Mouse (Mus musculus): Measurements from ENCODE around the gene Tsr3. TPM values are rescaled to one million over a fixed set of nuclear protein-coding genes. Genes with fewer than 3 reads are reported as not detected.
"Not testable (repeated sequence)": the region's sequence is repeated elsewhere in the genome, so short reads cannot be mapped to it uniquely, and the experiment has no call there.

Tsr3 gene
- polyA plus RNA-seq, 1 experiment from 2014 or later: 37.1 TPM

DNA sequence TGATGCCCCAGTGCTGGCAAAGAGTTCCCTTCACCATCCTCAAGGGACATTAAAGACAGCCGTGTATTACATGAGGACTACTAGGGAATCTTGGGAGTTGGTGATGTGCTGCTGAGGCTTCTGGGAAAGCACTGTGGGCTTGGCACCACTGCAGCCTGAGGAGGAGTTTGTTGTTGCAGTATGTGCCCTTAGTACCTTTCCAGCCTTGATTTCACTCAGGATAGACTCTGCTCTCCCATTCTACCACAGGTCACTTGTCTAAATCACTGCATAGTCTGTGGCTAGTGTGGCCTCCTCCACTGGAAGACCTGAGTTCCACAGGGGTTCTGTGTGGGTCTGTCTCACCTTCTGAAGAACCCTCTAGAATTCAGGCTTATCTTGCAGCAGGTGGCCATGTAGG lies 19.2 kb upstream of the Tsr3 start:
- Histone ChIP-seq H3K4me2 (ENCODE audit: low read depth, low read length) (no peak overlapping the region), H3K36me3 (ENCODE audit: control insufficient read depth, insufficient read depth, low read length) (0 out of 2 replicates have a peak, but pooled peaks cover 7% of the 10 kb centered on the region), H3K9ac (ENCODE audit: low read length) (no peak overlapping the region), H3K4me1 (ENCODE audit: control insufficient read depth, insufficient read depth, low read length) (peaks cover 15% of the 10 kb centered on the region), H3K9me3 (replicated peaks; ENCODE audit: control insufficient read depth, low read length) (no peaks in the 10 kb centered on the region), H3K4me3 (replicated peaks; ENCODE audit: low read length) (no peak overlapping the region), H3K27me3 (ENCODE audit: control insufficient read depth, insufficient read depth, low read length) (no peaks in the 10 kb centered on the region), H3K27ac (ENCODE audit: low read length) (no peak overlapping the region)
- ATAC-seq (ENCODE audit: insufficient read depth, low FRiP score): no peak
- 81% methylated on average over 1 of the region's 1 CpGs for WGBS

DNA sequence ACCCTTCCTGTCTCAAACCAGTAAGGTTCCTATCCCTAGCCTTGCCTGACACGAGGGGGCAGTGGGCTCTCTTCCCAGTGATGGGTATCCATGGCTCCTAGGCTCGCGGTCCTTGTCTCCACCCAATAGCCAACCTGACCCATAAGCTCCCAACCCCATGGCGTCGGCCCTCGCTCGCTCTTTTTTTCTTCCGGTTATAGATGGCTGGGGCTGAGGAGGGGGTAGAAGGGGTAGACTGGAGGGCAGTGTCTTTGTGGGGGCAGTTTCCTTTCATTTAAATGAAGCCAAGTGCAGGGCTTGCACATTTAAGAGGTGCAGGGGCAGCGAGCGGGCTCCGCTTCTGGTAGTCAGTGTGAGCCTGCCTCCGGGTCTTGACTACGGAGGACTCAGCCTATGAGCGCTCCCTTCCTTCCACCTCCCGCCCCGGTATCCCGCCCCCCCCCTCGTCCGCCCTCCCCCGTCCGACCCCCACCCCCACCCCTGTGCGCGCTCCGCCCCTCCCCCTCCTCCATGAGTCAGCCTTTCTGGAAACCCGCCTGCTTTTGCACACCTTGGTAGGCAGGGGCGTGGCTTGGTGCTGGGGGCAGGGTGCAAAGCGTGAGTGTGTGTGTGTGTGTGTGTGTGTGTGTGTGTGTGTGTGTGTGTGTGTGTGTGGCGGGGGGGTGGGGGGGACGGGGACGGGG lies 18.0 kb upstream of the Tsr3 start:
- 3% methylated on average over 21 of the region's 30 CpGs for WGBS
- ATAC-seq (ENCODE audit: insufficient read depth, low FRiP score): peak; percentile 92
- peak overlapping the region; percentile 47 for H3K4me3 ChIP-seq (replicated peaks; ENCODE audit: low read length)
- peak overlapping the region; percentile 66; the same call in 1 of the 2 replicates for H3K27ac ChIP-seq (ENCODE audit: low read length)
- peak overlapping the region; percentile 71 for H3K9ac ChIP-seq (ENCODE audit: low read length)
- H3K4me2 ChIP-seq (ENCODE audit: low read depth, low read length): peak overlapping the region; percentile 69
- no peaks in the 10 kb centered on the region for H3K27me3 ChIP-seq (ENCODE audit: control insufficient read depth, insufficient read depth, low read length)
- no peaks in the 10 kb centered on the region for H3K9me3 ChIP-seq (replicated peaks; ENCODE audit: control insufficient read depth, low read length)
- H3K36me3 ChIP-seq (ENCODE audit: control insufficient read depth, insufficient read depth, low read length): no peaks in the 10 kb centered on the region
- peaks cover 15% of the 10 kb centered on the region for H3K4me1 ChIP-seq (ENCODE audit: control insufficient read depth, insufficient read depth, low read length)

DNA sequence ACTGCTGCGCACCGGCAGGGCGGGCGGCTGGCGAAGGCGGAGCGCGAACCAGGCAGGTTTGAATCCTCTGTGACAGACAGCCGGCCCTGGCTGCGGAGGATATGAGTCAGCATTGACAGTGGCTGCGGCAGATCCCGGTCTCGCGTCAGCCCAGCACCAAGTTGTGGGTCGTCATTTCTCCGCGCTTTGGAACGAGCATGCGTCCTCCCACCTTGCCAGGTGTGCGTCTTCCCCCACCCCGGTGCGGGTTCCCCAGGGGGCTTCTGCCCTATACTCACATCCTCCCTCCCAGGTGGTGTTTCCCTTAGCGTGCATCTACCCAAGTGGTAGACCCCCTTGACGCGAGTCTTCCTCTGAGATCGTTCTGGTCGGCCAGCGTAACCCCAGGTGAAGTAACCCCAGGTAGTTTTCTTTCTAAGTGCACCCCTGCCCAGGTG lies 17.4 kb upstream of the Tsr3 start:
- ATAC-seq (ENCODE audit: insufficient read depth, low FRiP score): peak; percentile 86
- Histone ChIP-seq H3K4me2 (ENCODE audit: low read depth, low read length) (peak overlapping the region; percentile 69), H3K4me1 (ENCODE audit: control insufficient read depth, insufficient read depth, low read length) (peaks cover 15% of the 10 kb centered on the region), H3K9ac (ENCODE audit: low read length) (peak overlapping the region; percentile 34), H3K4me3 (replicated peaks; ENCODE audit: low read length) (peak overlapping the region; percentile 47)
- not testable (repeated sequence) for H3K9me3 ChIP-seq (replicated peaks; ENCODE audit: control insufficient read depth, low read length); H3K27ac ChIP-seq (ENCODE audit: low read length); H3K36me3 ChIP-seq (ENCODE audit: control insufficient read depth, insufficient read depth, low read length); H3K27me3 ChIP-seq (ENCODE audit: control insufficient read depth, insufficient read depth, low read length)
- 15% methylated on average over 9 of the region's 28 CpGs for WGBS

DNA sequence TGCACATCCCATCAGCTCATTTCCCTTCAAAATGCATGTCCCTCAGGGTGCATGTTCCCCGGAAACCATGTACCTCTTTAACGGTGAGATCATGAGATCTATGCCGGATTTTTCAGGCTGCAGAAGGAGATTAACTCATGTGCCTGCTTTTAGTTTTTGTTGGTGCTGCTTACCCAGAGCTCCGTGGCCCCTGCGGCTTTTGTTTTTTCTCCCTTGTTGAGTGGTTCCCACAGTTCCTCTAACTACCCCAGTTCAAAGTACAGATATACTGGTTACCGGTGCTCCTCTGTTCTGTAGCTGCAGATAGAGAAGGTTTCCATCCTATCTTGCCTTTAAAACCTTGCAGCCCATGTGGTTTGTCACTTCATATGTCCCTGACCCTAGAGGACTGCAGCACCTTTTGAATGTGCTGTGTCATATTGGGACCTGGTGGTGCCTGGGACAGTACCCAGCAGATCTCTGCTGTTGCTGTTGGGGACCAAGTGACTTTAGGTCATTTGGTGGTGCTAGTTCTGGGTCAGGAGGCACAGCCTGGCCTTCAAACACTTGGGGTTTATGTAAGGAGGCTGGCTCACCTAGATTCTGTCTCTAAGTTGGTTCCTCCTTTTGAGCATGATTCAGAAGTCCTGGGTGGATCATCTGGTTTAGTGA lies 16.9 kb upstream of the Tsr3 start:
- H3K27me3 ChIP-seq (ENCODE audit: control insufficient read depth, insufficient read depth, low read length): no peaks in the 10 kb centered on the region
- H3K4me1 ChIP-seq (ENCODE audit: control insufficient read depth, insufficient read depth, low read length): peaks cover 15% of the 10 kb centered on the region
- no peak for ATAC-seq (ENCODE audit: insufficient read depth, low FRiP score)
- H3K4me2 ChIP-seq (ENCODE audit: low read depth, low read length): peak overlapping the region; percentile 69
- H3K27ac ChIP-seq (ENCODE audit: low read length): no peak overlapping the region
- H3K9me3 ChIP-seq (replicated peaks; ENCODE audit: control insufficient read depth, low read length): no peaks in the 10 kb centered on the region
- WGBS: 50% methylated on average over 6 of the region's 6 CpGs
- H3K9ac ChIP-seq (ENCODE audit: low read length): no peak overlapping the region; the same call in 1 of the 2 replicates
- peak overlapping the region; percentile 26 for H3K4me3 ChIP-seq (replicated peaks; ENCODE audit: low read length)
- no peaks in the 10 kb centered on the region for H3K36me3 ChIP-seq (ENCODE audit: control insufficient read depth, insufficient read depth, low read length)

DNA sequence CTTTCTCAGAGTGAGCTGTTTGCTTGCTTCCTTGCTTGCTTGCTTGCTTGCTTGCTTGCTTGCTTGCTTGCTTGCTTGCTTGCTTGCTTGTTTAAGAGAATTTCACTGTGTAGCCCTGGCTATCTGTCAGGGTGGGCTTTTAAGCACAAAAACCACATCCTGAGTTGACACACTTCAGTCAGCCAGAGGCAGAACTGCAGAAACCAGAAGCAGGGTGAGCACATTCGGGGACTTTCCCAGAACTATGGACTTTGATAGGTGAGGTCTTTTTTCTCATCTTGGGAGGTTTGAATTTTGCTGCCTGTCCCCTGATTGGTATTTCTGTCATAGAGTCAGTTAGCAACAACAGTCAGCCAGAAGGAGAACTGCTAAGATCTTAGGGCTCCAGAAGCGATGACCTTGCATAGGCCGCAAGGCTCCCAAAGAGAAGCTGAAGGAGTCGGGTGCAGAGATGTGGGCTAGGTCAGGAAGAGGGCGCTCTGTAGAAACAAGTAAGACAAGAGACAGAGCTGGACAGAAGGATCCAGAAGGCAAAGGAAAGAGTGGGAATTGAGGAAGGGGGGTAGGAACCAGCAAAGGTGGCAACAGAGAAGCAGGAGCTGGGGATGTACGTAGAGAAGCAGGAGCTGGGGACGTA lies 15.3 kb upstream of the Tsr3 start:
- Histone ChIP-seq H3K4me2 (ENCODE audit: low read depth, low read length) (no peak overlapping the region), H3K27me3 (ENCODE audit: control insufficient read depth, insufficient read depth, low read length) (no peaks in the 10 kb centered on the region), H3K4me3 (replicated peaks; ENCODE audit: low read length) (no peak overlapping the region), H3K4me1 (ENCODE audit: control insufficient read depth, insufficient read depth, low read length) (peaks cover 15% of the 10 kb centered on the region), H3K36me3 (ENCODE audit: control insufficient read depth, insufficient read depth, low read length) (no peaks in the 10 kb centered on the region), H3K9ac (ENCODE audit: low read length) (no peak overlapping the region), H3K27ac (ENCODE audit: low read length) (no peak overlapping the region), H3K9me3 (replicated peaks; ENCODE audit: control insufficient read depth, low read length) (no peaks in the 10 kb centered on the region)
- ATAC-seq (ENCODE audit: insufficient read depth, low FRiP score): no peak
- 88% methylated on average over 7 of the region's 7 CpGs for WGBS

DNA sequence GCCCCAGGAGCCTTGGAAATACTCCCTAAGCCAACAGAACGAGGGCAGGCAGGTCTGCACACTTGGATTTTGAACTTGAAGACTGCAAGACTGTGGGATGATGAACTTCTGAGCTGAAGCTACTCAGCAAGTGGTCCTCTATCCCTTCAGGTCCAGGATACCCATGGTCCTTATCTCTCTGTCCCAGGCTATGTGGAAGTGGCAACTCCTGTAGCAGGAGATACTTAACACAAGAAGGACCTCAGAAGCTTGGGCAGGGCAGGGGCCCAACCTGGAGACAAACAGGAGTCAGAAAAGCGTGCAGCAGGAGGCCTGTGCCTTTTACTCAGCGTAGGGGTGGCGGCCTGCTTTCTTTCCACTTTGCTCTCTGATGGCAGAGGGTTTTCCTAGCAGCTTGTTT lies 14.3 kb upstream of the Tsr3 start:
- no peak for ATAC-seq (ENCODE audit: insufficient read depth, low FRiP score)
- Histone ChIP-seq H3K27ac (ENCODE audit: low read length) (no peak overlapping the region), H3K4me1 (ENCODE audit: control insufficient read depth, insufficient read depth, low read length) (peaks cover 15% of the 10 kb centered on the region), H3K36me3 (ENCODE audit: control insufficient read depth, insufficient read depth, low read length) (no peaks in the 10 kb centered on the region), H3K9me3 (replicated peaks; ENCODE audit: control insufficient read depth, low read length) (no peaks in the 10 kb centered on the region), H3K9ac (ENCODE audit: low read length) (no peak overlapping the region), H3K27me3 (ENCODE audit: control insufficient read depth, insufficient read depth, low read length) (no peaks in the 10 kb centered on the region), H3K4me2 (ENCODE audit: low read depth, low read length) (no peak overlapping the region), H3K4me3 (replicated peaks; ENCODE audit: low read length) (no peak overlapping the region)
- 88% methylated on average over 4 of the region's 4 CpGs for WGBS

DNA sequence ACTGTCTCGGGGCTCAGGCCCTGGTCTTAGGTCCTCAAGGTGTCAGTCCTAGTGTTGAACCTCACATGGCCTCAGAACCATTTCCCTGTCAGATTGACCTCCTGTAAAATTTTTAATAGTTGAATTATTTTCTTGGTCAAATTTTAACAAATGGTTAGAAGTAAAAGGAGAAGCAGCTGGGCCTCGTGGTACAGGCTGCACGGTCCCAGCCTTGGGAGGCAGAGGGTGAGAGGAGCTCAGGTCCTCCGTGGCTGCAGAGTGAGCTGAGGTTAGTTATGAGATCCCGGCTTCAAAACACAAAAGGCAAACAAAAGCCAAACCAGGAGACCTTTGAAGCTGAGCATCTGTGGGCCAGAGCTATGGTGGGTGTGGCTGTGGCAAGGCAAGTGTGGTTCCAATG lies 12.0 kb upstream of the Tsr3 start:
- Histone ChIP-seq H3K9ac (ENCODE audit: low read length) (no peak overlapping the region), H3K36me3 (ENCODE audit: control insufficient read depth, insufficient read depth, low read length) (no peaks in the 10 kb centered on the region), H3K27me3 (ENCODE audit: control insufficient read depth, insufficient read depth, low read length) (no peaks in the 10 kb centered on the region), H3K4me2 (ENCODE audit: low read depth, low read length) (no peak overlapping the region), H3K27ac (ENCODE audit: low read length) (no peak overlapping the region), H3K9me3 (replicated peaks; ENCODE audit: control insufficient read depth, low read length) (no peaks in the 10 kb centered on the region), H3K4me1 (ENCODE audit: control insufficient read depth, insufficient read depth, low read length) (0 out of 2 replicates have a peak, but pooled peaks cover 1% of the 10 kb centered on the region), H3K4me3 (replicated peaks; ENCODE audit: low read length) (no peak overlapping the region)
- 77% methylated on average over 5 of the region's 5 CpGs for WGBS
- ATAC-seq (ENCODE audit: insufficient read depth, low FRiP score): no peak

DNA sequence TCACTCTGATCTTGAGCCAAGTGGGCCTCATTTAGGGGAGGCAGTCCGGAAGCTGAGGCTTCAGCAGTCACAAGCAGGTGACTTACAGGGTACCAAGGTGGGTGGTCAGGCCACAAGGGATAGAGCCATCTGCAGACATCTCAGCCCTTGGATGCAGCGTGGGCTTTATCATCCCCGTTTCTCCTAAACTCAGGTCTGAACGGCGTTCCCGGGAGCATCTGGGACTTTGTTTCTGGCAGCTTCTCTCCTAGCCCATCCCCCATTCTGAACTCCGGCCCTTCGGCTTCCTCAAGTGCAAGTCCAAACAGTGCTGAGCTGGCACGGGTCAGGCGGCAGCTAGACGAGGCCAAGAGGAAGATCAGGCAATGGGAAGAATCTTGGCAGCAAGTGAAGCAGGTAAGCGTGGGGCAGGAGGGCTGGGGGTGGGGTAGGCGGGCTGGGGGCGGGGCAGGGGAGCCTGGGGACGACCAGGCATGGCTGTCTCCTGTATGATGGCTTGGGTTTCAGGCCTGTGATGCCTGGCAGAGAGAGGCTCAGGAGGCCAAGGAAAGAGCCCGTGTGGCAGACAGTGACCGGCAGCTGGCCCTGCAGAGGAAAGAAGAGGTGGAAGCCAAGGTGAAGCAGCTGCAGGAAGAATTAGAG lies 9.8 kb upstream of the Tsr3 start:
- not testable (repeated sequence) for H3K27me3 ChIP-seq (ENCODE audit: control insufficient read depth, insufficient read depth, low read length); H3K4me2 ChIP-seq (ENCODE audit: low read depth, low read length); H3K9ac ChIP-seq (ENCODE audit: low read length); H3K4me3 ChIP-seq (replicated peaks; ENCODE audit: low read length); H3K9me3 ChIP-seq (replicated peaks; ENCODE audit: control insufficient read depth, low read length); H3K27ac ChIP-seq (ENCODE audit: low read length); ATAC-seq (ENCODE audit: insufficient read depth, low FRiP score); H3K36me3 ChIP-seq (ENCODE audit: control insufficient read depth, insufficient read depth, low read length); H3K4me1 ChIP-seq (ENCODE audit: control insufficient read depth, insufficient read depth, low read length)
- WGBS: 73% methylated on average over 13 of the region's 17 CpGs

DNA sequence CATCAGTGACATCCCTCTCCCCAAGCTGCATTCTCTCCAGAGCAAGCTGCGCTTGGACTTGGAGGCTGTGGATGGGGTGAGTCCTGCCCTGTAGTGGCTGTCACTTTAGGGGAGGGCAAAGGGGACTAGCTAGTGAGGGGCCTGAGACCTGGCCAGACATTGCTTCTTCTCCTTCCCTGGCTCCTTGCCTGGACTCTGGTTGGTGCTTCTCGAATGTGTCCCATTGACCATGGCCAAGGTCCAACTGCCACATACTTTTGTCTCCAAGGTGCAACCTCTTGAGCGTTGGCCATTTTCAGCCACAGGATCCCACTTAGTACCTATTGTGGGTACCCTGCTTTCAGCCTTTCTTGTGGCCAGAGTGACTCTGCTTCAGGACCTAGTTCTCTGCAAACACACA lies 9.3 kb upstream of the Tsr3 start:
- WGBS: 94% methylated on average over 3 of the region's 3 CpGs
- no peak overlapping the region for H3K27ac ChIP-seq (ENCODE audit: low read length)
- no peaks in the 10 kb centered on the region for H3K4me1 ChIP-seq (ENCODE audit: control insufficient read depth, insufficient read depth, low read length)
- H3K4me3 ChIP-seq (replicated peaks; ENCODE audit: low read length): no peak overlapping the region
- ATAC-seq (ENCODE audit: insufficient read depth, low FRiP score): no peak
- no peak overlapping the region for H3K9ac ChIP-seq (ENCODE audit: low read length)
- H3K9me3 ChIP-seq (replicated peaks; ENCODE audit: control insufficient read depth, low read length): no peaks in the 10 kb centered on the region
- no peak overlapping the region for H3K4me2 ChIP-seq (ENCODE audit: low read depth, low read length)
- H3K27me3 ChIP-seq (ENCODE audit: control insufficient read depth, insufficient read depth, low read length): no peaks in the 10 kb centered on the region
- peaks cover 2% of the 10 kb centered on the region; the same call in 1 of the 2 replicates for H3K36me3 ChIP-seq (ENCODE audit: control insufficient read depth, insufficient read depth, low read length)
